Mouse (Mus musculus): ENCODE data around the gene Lgsn. TPM values are rescaled to one million over a fixed set of nuclear protein-coding genes. Genes with fewer than 3 reads are reported as not detected.
A peak's percentile ranks its signal among the peaks of the same experiment; 100 is the strongest.

The Lgsn gene
- not detected in 2 replicates for polyA plus RNA-seq (2015; fragmentation: Nextera tagmentation; extraction: Ambion mirVana)

GRCm38 (mm10) chr1:31176101-31176500, at the start of gene Lgsn:
TSS of gene Lgsn (plus strand) at chr1:31176401.
- ATAC-seq (ENCODE audit: low FRiP score, low read depth), result no peak
- no peaks in the 10 kb centered on the region for H3K9me3 ChIP-seq
- H3K36me3 ChIP-seq, result no peaks in the 10 kb centered on the region
- H3K27me3 ChIP-seq, result no peaks in the 10 kb centered on the region
- no peak within 1 kb of the TSS for H3K4me3 ChIP-seq
- no peaks in the 10 kb centered on the region for H3K4me1 ChIP-seq
- H3K27ac ChIP-seq, result no peak within 1 kb of the TSS
- 67% methylated on average over 5 of the region's 5 CpGs for WGBS
- no peak within 1 kb of the TSS for H3K9ac ChIP-seq
- no peak within 1 kb of the TSS for H3K4me2 ChIP-seq (replicated peaks)

GRCm38 (mm10) chr1:31138387-31138786, 37.8 kb upstream of the Lgsn start:
- no peak for ATAC-seq (ENCODE audit: low FRiP score, low read depth)
- Histone ChIP-seq H3K36me3 (no peaks in the 10 kb centered on the region), H3K4me2 (replicated peaks) (no peak overlapping the region), H3K4me1 (peaks cover 9% of the 10 kb centered on the region), H3K4me3 (no peak overlapping the region), H3K27ac (no peak overlapping the region), H3K9ac (no peak overlapping the region), H3K9me3 (no peaks in the 10 kb centered on the region), H3K27me3 (no peaks in the 10 kb centered on the region)
- 52% methylated on average over 3 of the region's 3 CpGs for WGBS

GRCm38 (mm10) chr1:31142288-31143094, 33.7 kb upstream of the Lgsn start:
- no peak overlapping the region for H3K9ac ChIP-seq
- no peaks in the 10 kb centered on the region for H3K27me3 ChIP-seq
- no peak; the same call in 1 of the 2 replicates for ATAC-seq (ENCODE audit: low FRiP score, low read depth)
- peaks cover 9% of the 10 kb centered on the region for H3K4me1 ChIP-seq
- H3K9me3 ChIP-seq, result no peaks in the 10 kb centered on the region
- no peak overlapping the region for H3K27ac ChIP-seq
- peak overlapping the region; percentile 30; the same call in 1 of the 2 replicates for H3K4me2 ChIP-seq (replicated peaks)
- H3K36me3 ChIP-seq, result no peaks in the 10 kb centered on the region
- no peak overlapping the region for H3K4me3 ChIP-seq
- WGBS, result 31% methylated on average over 8 of the region's 8 CpGs

GRCm38 (mm10) chr1:31143571-31143970, 32.6 kb upstream of the Lgsn start:
- no peak overlapping the region for H3K4me2 ChIP-seq (replicated peaks)
- no peaks in the 10 kb centered on the region for H3K27me3 ChIP-seq
- peaks cover 9% of the 10 kb centered on the region for H3K4me1 ChIP-seq
- no peak overlapping the region for H3K4me3 ChIP-seq
- no peaks in the 10 kb centered on the region for H3K9me3 ChIP-seq
- WGBS, result 75% methylated on average over 2 of the region's 2 CpGs
- ATAC-seq (ENCODE audit: low FRiP score, low read depth), result no peak
- H3K36me3 ChIP-seq, result no peaks in the 10 kb centered on the region
- no peak overlapping the region for H3K9ac ChIP-seq
- H3K27ac ChIP-seq, result no peak overlapping the region

GRCm38 (mm10) chr1:31149671-31150070, 26.5 kb upstream of the Lgsn start:
- Histone ChIP-seq H3K4me1 (peaks cover 19% of the 10 kb centered on the region), H3K9me3 (no peaks in the 10 kb centered on the region), H3K4me3 (no peak overlapping the region), H3K4me2 (replicated peaks) (no peak overlapping the region), H3K9ac (no peak overlapping the region), H3K27ac (no peak overlapping the region), H3K27me3 (no peaks in the 10 kb centered on the region), H3K36me3 (no peaks in the 10 kb centered on the region)
- no peak; the same call in 1 of the 2 replicates for ATAC-seq (ENCODE audit: low FRiP score, low read depth)
- WGBS, result 11% methylated on average over 6 of the region's 6 CpGs

- no peak overlapping the region for H3K27ac ChIP-seq
- no peak for ATAC-seq (ENCODE audit: low FRiP score, low read depth)
- 61% methylated on average over 3 of the region's 3 CpGs for WGBS
These were observed 25.7 kb upstream of the Lgsn start for GRCm38 (mm10) chr1:31150546-31150945.

GRCm38 (mm10) chr1:31152799-31153426, 23.3 kb upstream of the Lgsn start:
- 56% methylated on average over 2 of the region's 2 CpGs for WGBS
- Histone ChIP-seq H3K36me3 (no peaks in the 10 kb centered on the region), H3K27ac (no peak overlapping the region), H3K27me3 (no peaks in the 10 kb centered on the region), H3K4me2 (replicated peaks) (no peak overlapping the region), H3K9ac (no peak overlapping the region), H3K9me3 (no peaks in the 10 kb centered on the region), H3K4me3 (no peak overlapping the region), H3K4me1 (peaks cover 19% of the 10 kb centered on the region)
- no peak for ATAC-seq (ENCODE audit: low FRiP score, low read depth)

More at GRCm38 (mm10) chr1:31150546-31150945, 25.7 kb upstream of the Lgsn start:
- Histone ChIP-seq H3K4me3 (no peak overlapping the region), H3K9ac (no peak overlapping the region), H3K36me3 (no peaks in the 10 kb centered on the region), H3K4me1 (peaks cover 19% of the 10 kb centered on the region), H3K27me3 (no peaks in the 10 kb centered on the region), H3K4me2 (replicated peaks) (no peak overlapping the region), H3K9me3 (no peaks in the 10 kb centered on the region)

GRCm38 (mm10) chr1:31153793-31154349, 22.3 kb upstream of the Lgsn start:
- H3K4me3 ChIP-seq, result no peak overlapping the region
- no peaks in the 10 kb centered on the region for H3K9me3 ChIP-seq
- no peaks in the 10 kb centered on the region for H3K27me3 ChIP-seq
- no peak overlapping the region for H3K27ac ChIP-seq
- H3K4me1 ChIP-seq, result peaks cover 16% of the 10 kb centered on the region
- H3K4me2 ChIP-seq (replicated peaks), result no peak overlapping the region
- H3K9ac ChIP-seq, result no peak overlapping the region
- no peaks in the 10 kb centered on the region for H3K36me3 ChIP-seq
- 23% methylated on average over 7 of the region's 7 CpGs for WGBS
- ATAC-seq (ENCODE audit: low FRiP score, low read depth), result no peak; the same call in 1 of the 2 replicates

- no peak for ATAC-seq (ENCODE audit: low FRiP score, low read depth)
- H3K4me2 ChIP-seq (replicated peaks), result no peak overlapping the region
- H3K9ac ChIP-seq, result no peak overlapping the region
- no peaks in the 10 kb centered on the region for H3K9me3 ChIP-seq
- H3K27me3 ChIP-seq, result no peaks in the 10 kb centered on the region
- no peak overlapping the region for H3K4me3 ChIP-seq
- WGBS, result 86% methylated on average over 2 of the region's 2 CpGs
- no peaks in the 10 kb centered on the region for H3K36me3 ChIP-seq
- H3K4me1 ChIP-seq, result no peaks in the 10 kb centered on the region
- H3K27ac ChIP-seq, result no peak overlapping the region
These were observed 20.0 kb upstream of the Lgsn start for GRCm38 (mm10) chr1:31156185-31156584.

GRCm38 (mm10) chr1:31156884-31157283, 19.3 kb upstream of the Lgsn start:
- H3K4me3 ChIP-seq, result no peak overlapping the region
- 77% methylated on average over 2 of the region's 2 CpGs for WGBS
- no peak overlapping the region for H3K4me2 ChIP-seq (replicated peaks)

GRCm38 (mm10) chr1:31164527-31165189, 11.5 kb upstream of the Lgsn start:
- H3K4me3 ChIP-seq, result no peak overlapping the region
- no peak overlapping the region for H3K4me2 ChIP-seq (replicated peaks)
- H3K9ac ChIP-seq, result no peak overlapping the region
- no peak overlapping the region for H3K27ac ChIP-seq
- no peaks in the 10 kb centered on the region for H3K36me3 ChIP-seq
- 53% methylated on average over 18 of the region's 18 CpGs for WGBS
- no peaks in the 10 kb centered on the region for H3K27me3 ChIP-seq
- no peaks in the 10 kb centered on the region for H3K9me3 ChIP-seq
- ATAC-seq (ENCODE audit: low FRiP score, low read depth), result no peak; the same call in 1 of the 2 replicates
- no peaks in the 10 kb centered on the region for H3K4me1 ChIP-seq

More at GRCm38 (mm10) chr1:31156884-31157283, 19.3 kb upstream of the Lgsn start:
- Histone ChIP-seq H3K27ac (no peak overlapping the region), H3K9ac (no peak overlapping the region), H3K9me3 (no peaks in the 10 kb centered on the region), H3K4me1 (no peaks in the 10 kb centered on the region), H3K36me3 (no peaks in the 10 kb centered on the region), H3K27me3 (no peaks in the 10 kb centered on the region)
- ATAC-seq (ENCODE audit: low FRiP score, low read depth), result no peak

All from limb, embryonic 13.5 days (tissue).